Mouse (Mus musculus) kidney, postnatal 0 days (tissue): ENCODE measurements around the gene 4833427G06Rik. TPM values are rescaled to one million over a fixed set of nuclear protein-coding genes. Genes with fewer than 3 reads are reported as not detected.

ENCODE experiments used
- ATAC-seq: fragments of 200-750 bp; cut with Nextera tagmentation; replicated peaks from 2 replicates; pipeline ENCODE4 v1.8.0; 2017; ENCODE audit warnings: low read depth, moderate number of reproducible peaks, moderate TSS enrichment, moderate library complexity; ENCODE audit not compliant: low FRiP score
- DNase-seq: peaks from one replicate; pipeline ENCODE4 v3.0.0-alpha.2; 2016; ENCODE audit warnings: low spot score
- H3K27ac ChIP-seq: fragments of 300-500 bp; sonication (generic); 2 replicates; pipeline ENCODE4 v1.5.1; 2014; ENCODE audit warnings: mild to moderate bottlenecking
- H3K27me3 ChIP-seq: fragments of 300-500 bp; sonication (generic); 2 replicates; pipeline ENCODE4 v1.6.1; 2014; ENCODE audit warnings: low read length, mixed read lengths; ENCODE audit not compliant: insufficient read depth
- H3K36me3 ChIP-seq: fragments of 300-500 bp; sonication (generic); 2 replicates; pipeline ENCODE4 v1.6.1; 2014; ENCODE audit warnings: low read length, mixed read lengths; ENCODE audit not compliant: insufficient read depth
- H3K4me1 ChIP-seq: fragments of 300-500 bp; sonication (generic); replicated peaks from 2 replicates; pipeline ENCODE4 v1.6.1; 2014; ENCODE audit warnings: antibody characterized with exemption, low read length, mixed read lengths; ENCODE audit not compliant: insufficient read depth
- H3K4me2 ChIP-seq: fragments of 300-500 bp; sonication (generic); 2 replicates; pipeline ENCODE4 v1.6.1; 2014; ENCODE audit warnings: mild to moderate bottlenecking, low read length, moderate library complexity, mixed read lengths
- H3K4me3 ChIP-seq: fragments of 300-500 bp; sonication (generic); replicated peaks from 2 replicates; pipeline ENCODE4 v1.5.1; 2014; ENCODE audit warnings: low read depth, low read length
- H3K9ac ChIP-seq: fragments of 300-500 bp; sonication (generic); 2 replicates; pipeline ENCODE4 v1.6.1; 2014; ENCODE audit warnings: low read depth, low read length
- H3K9me3 ChIP-seq: fragments of 300-500 bp; sonication (generic); replicated peaks from 2 replicates; pipeline ENCODE4 v1.6.1; 2016; ENCODE audit warnings: low read length, inconsistent platforms, mixed read lengths
- CTCF ChIP-seq: IDR thresholded peaks from 2 replicates; pipeline ENCODE4 v1.5.1; 2016; ENCODE audit warnings: antibody characterized with exemption, low read depth, mild to moderate bottlenecking, moderate library complexity
- WGBS: fragments of 180-500 bp; shearing (Covaris S2); extraction: QIAGEN DNeasy Blood & Tissue Kit; methylation state at CpG from one replicate; pipeline ENCODE4 v1.1.7; 2014; 5-methylcytosine and 5-hydroxymethylcytosine counted together
- polyA plus RNA-seq: library from polyadenylated mRNA; unstranded; fragments of >200 nt; fragmentation: Nextera tagmentation; extraction: Ambion mirVana; gene quantifications from 2 replicates; pipeline ENCODE4 v1.2.1, GENCODE M21; 2015

4833427G06Rik gene
- polyA plus RNA-seq, 1 experiment from 2014 or later, result not detected

DNA sequence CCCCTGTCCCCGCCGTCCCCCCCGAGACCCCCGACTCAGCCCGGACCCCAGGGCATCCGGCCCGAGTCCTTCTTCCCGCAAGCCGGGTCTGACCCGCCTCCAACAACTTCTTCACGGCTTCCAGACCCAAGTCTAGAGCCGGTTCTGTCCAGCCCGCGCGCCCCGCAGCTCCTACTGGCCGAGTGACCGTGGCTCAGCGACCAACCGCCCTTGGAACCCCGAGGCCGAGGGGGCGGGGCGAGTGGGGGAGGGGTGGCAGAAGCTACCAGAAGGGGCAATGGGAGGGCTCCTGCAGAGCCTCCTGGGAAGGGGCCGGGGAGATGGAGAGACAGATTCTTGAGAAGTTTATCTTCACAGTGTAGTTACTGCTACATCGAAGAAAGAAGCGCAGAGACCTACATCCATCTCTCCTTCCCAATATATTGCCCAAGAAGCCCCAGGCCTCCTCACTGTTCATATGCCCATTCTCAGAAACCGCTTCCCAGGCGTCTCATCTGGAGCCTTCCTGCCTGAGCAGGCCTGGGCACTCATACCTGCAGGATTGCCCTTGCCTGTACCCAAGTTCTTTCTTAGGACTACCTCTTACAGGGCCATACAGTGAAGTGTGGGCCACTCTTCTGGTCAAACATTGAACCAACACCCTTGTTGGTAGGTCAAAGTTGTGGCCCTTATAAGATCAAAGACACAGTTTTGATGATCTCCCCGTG, 2.1 kb upstream of the 4833427G06Rik start:
- Histone ChIP-seq H3K9ac (peak overlapping the region; percentile 50), H3K4me3 (peak overlapping the region; percentile 46), H3K36me3 (no peaks in the 10 kb centered on the region), H3K4me2 (peak overlapping the region; percentile 96), H3K9me3 (no peaks in the 10 kb centered on the region), H3K27ac (no peak overlapping the region), H3K4me1 (peaks cover 8% of the 10 kb centered on the region; the same call in 1 of the 2 replicates), H3K27me3 (no peaks in the 10 kb centered on the region)
- no peak for TF ChIP-seq CTCF
- peak; percentile 67 for DNase-seq
- 14% methylated on average over 29 of the region's 30 CpGs for WGBS
- ATAC-seq, result peak; percentile 82

DNA sequence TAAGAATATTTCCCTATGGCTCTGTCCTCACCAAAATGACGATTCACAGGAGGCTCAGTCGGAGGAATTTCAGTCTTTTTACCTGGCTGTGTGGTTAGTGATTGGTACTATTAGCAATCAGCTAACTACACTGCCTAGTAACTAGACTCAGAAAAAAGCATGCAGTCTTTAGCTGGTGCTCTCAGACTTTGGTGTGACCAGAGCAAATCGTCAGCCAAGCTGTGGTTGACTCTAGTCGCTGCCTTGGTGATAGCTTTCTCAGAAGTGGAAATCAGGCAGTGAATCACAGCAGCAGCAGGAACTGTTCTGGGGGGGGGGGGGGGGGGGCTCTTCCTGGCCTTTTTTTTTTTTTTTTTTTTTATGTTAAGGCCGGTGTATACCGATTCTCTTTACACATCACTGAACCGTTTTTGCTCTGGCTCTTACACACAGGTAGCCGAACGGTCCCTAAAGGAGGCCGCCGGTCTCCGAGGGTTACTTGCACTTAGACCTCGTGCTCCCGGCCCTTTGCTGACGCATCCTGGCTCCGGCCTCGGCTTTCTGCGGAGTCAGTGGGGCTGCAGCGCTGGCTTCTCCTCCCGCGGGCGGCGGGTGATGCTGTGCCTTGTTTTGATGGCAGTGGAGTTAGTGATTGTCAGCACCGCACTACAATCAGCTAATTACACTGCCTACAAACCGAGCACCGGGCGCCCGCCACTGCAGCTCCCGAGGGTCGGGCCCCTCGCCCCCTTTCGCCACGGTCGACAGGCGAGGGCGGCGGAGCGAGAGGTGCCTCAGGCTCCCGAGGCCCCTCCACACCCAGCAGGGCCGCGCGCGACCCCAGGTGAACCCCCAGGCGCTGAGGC, 1.3 kb upstream of the 4833427G06Rik start:
- peaks cover 8% of the 10 kb centered on the region; the same call in 1 of the 2 replicates for H3K4me1 ChIP-seq
- TF ChIP-seq CTCF, result no peak
- H3K27me3 ChIP-seq, result no peaks in the 10 kb centered on the region
- peak overlapping the region; percentile 46 for H3K4me3 ChIP-seq
- peak; percentile 60 for DNase-seq
- no peaks in the 10 kb centered on the region for H3K36me3 ChIP-seq
- no peaks in the 10 kb centered on the region for H3K9me3 ChIP-seq
- H3K4me2 ChIP-seq, result peak overlapping the region; percentile 96
- H3K9ac ChIP-seq, result peak overlapping the region; percentile 50
- no peak overlapping the region for H3K27ac ChIP-seq
- WGBS, result 2% methylated on average over 43 of the region's 44 CpGs
- ATAC-seq, result peak; percentile 60

DNA sequence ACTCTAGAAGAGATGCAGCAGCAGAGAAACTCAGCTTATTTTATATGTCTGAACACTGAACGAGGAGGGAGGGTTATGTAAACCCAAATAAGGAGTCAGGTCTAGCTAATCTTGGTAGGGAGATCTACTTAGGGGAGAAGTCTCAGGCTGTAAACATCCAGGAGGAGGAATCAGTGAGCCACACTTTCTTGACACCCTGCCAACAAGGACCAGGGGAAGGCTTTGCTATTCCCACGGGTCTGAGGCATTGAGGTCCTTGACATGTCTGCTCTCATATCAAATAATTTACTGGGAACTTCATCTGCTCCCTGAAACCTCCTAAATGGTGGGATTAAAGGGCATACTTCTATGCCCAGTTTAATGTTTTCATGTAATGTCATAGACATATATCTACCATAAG, 5.6 kb downstream of the 4833427G06Rik start:
- Histone ChIP-seq H3K4me3 (no peak overlapping the region), H3K27me3 (no peaks in the 10 kb centered on the region), H3K9ac (no peak overlapping the region), H3K4me1 (no peaks in the 10 kb centered on the region), H3K36me3 (no peaks in the 10 kb centered on the region), H3K9me3 (no peaks in the 10 kb centered on the region), H3K27ac (no peak overlapping the region), H3K4me2 (no peak overlapping the region)
- no peak for ATAC-seq
- 40% methylated on average over 2 of the region's 2 CpGs for WGBS
- TF ChIP-seq CTCF, result no peak
- no peak for DNase-seq

DNA sequence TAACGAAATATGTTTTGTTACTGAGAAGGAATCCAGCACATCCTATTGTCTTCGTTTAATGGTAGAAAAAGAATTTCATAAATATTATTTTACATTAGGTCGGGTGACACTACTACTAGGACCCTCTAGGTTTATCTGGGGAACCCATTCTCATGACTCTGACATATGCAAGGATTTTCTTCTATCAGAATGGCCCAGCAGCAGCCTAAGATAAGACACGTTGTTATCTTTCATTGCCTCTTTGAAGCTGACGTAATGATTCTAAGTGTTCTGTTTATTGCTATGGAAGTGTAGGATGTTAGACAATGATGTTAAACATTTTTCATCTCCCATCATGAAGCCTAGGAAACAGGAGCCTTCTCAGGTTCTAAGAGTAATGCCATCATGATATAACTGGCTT, 8.2 kb downstream of the 4833427G06Rik start:
- Histone ChIP-seq H3K9ac (no peak overlapping the region), H3K27ac (no peak overlapping the region), H3K9me3 (no peaks in the 10 kb centered on the region), H3K4me1 (no peaks in the 10 kb centered on the region), H3K36me3 (no peaks in the 10 kb centered on the region), H3K4me3 (no peak overlapping the region), H3K4me2 (no peak overlapping the region), H3K27me3 (no peaks in the 10 kb centered on the region)
- no peak for DNase-seq
- TF ChIP-seq CTCF, result no peak
- WGBS, result 78% methylated on average over 5 of the region's 5 CpGs
- ATAC-seq, result no peak

DNA sequence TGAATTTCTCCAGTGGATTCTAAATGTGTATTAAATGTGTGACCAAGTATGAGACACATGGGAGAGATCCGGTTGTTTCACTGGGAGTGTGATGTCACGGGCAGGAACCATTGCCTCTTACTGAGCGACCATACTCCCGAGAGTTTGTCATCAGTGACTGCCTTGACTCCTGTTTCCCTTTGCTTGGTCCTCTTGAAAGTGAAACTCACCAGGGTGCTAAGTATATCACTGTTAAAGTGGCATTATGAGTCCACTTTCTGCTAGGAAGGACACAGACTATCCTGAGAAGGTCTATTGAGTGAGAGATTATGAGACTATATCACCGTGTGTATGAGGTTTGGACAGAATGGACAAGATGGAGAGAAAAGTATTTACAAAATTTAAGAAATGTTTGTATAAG, 20.3 kb downstream of the 4833427G06Rik start:
- no peak for DNase-seq
- ATAC-seq, result no peak
- Histone ChIP-seq H3K36me3 (no peaks in the 10 kb centered on the region), H3K9ac (no peak overlapping the region), H3K4me3 (no peak overlapping the region), H3K27me3 (no peaks in the 10 kb centered on the region), H3K27ac (no peak overlapping the region), H3K4me1 (peaks cover 4% of the 10 kb centered on the region), H3K9me3 (no peaks in the 10 kb centered on the region), H3K4me2 (no peak overlapping the region)
- 78% methylated on average over 5 of the region's 5 CpGs for WGBS
- no peak for TF ChIP-seq CTCF

DNA sequence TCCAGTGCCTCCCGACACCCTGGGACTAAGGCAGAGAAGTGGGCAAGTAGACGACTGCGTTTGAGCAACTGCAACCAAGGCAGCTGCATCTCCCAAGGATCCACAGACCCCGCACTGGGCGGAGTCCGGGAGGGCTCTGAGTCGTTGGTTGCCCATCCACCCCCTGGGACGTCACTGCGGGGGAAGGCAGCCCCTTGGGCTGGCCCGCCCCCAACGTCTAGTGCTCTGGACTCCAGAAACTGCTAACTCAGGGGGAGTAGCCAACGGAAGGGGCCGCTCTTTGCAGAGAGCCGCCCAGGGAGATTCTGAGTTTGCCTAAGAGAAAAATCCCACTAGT, 24.9 kb downstream of the 4833427G06Rik start, which contains the start of gene Layn:
Layn (minus strand) TSS at position 116 of the 337 bp plus-strand sequence.
- DNase-seq (peak; percentile 97), ATAC-seq (peak; percentile 95)
- Histone ChIP-seq H3K4me2 (peak within 1 kb of the TSS; percentile 97), H3K4me1 (peaks cover 8% of the 10 kb centered on the region), H3K9me3 (no peaks in the 10 kb centered on the region), H3K9ac (peak within 1 kb of the TSS; percentile 61), H3K27me3 (no peaks in the 10 kb centered on the region), H3K27ac (peak within 1 kb of the TSS; percentile 68; the same call in 1 of the 2 replicates), H3K4me3 (peak within 1 kb of the TSS; percentile 53), H3K36me3 (no peaks in the 10 kb centered on the region)
- peak; percentile 45; the same call in 1 of the 2 replicates for TF ChIP-seq CTCF
- 1% methylated on average over 14 of the region's 14 CpGs for WGBS
